In genomic region chrX:20688615-20689014, GRCm38 (mm10) we compare ENCODE assay signal across 8 mouse cellular contexts. TPM values are rescaled to one million over a fixed set of nuclear protein-coding genes. Genes with fewer than 3 reads are reported as not detected.
DNase-seq lines count a peak whose midpoint lies in the region; ATAC-seq and TF ChIP-seq lines count a peak whose summit lies in the region.

No protein-coding gene starts in this region.

- intact Hi-C loops in heart, postnatal 14 days (cut with DNase I): loop anchor here (2.0 kb wide), 1 partner anchor 16 kb away; no protein-coding TSS in a partner anchor

- no peak for TF ChIP-seq POLR2A in thymus, adult 2 months (IDR thresholded peaks at IDR 0.05; ENCODE audit: control insufficient read depth, extremely low read depth, insufficient read depth, low read length, poor library complexity)

- H3K9me3 ChIP-seq in ES-E14 (ENCODE audit: control insufficient read depth, insufficient read depth, low read depth, low read length): no peaks in the 10 kb centered on the region
- H3K9me3 ChIP-seq in forebrain, embryonic 15.5 days: no peaks in the 10 kb centered on the region
- no peaks in the 10 kb centered on the region for H3K9me3 ChIP-seq in neural tube, embryonic 14.5 days (ENCODE audit: control insufficient read depth, low read length)

- DNase-seq in ES-E14 (ENCODE audit: low read depth, low spot score): peak; percentile 42
- peak; percentile 79 for DNase-seq in cerebellum, adult 11-12 months
- DNase-seq in heart, postnatal 14 days: peak; percentile 67 to 74
- peak; percentile 2 to 21 for DNase-seq in layer of hippocampus, adult 18-20 months (ENCODE audit: low spot score in 2 of 2)
- DNase-seq in lung, adult 18-20 months: peak; percentile 56 to 70
- peak; percentile 57 for DNase-seq in thymus, adult 2 months

- 0 out of 4 replicates have a peak, but pooled peaks cover 0 to 2% of the 10 kb centered on the region in 2 experiments for H3K4me1 ChIP-seq in ES-E14 (ENCODE audit: control insufficient read depth in 2 of 2, insufficient read depth in 2 of 2, low read length in 2 of 2, poor library complexity in 1 of 2)
- H3K4me1 ChIP-seq in forebrain, embryonic 15.5 days: peaks cover 26% of the 10 kb centered on the region
- H3K4me1 ChIP-seq in neural tube, embryonic 14.5 days (ENCODE audit: control insufficient read depth, insufficient read depth, low read length): 0 out of 2 replicates have a peak, but pooled peaks cover 4% of the 10 kb centered on the region
- H3K4me1 ChIP-seq in thymus, adult 2 months (replicated peaks; ENCODE audit: control insufficient read depth, insufficient read depth, low read length): peaks cover 2% of the 10 kb centered on the region; the same call in 1 of the 2 replicates

- H3K4me2 ChIP-seq in forebrain, embryonic 15.5 days (replicated peaks): peak overlapping the region; percentile 63
- H3K4me2 ChIP-seq in neural tube, embryonic 14.5 days (ENCODE audit: low read depth, low read length): peak overlapping the region; percentile 56

- peak overlapping the region; percentile 99 for H3K9ac ChIP-seq in ES-E14 (ENCODE audit: insufficient read depth, low read depth, low read length, poor library complexity, severe bottlenecking)
- H3K9ac ChIP-seq in forebrain, embryonic 15.5 days (replicated peaks): peak overlapping the region; percentile 84
- H3K9ac ChIP-seq in neural tube, embryonic 14.5 days (replicated peaks; ENCODE audit: low read depth, low read length): peak overlapping the region; percentile 71

- no peak for TF ChIP-seq CTCF in thymus, adult 2 months (IDR thresholded peaks at IDR 0.05; ENCODE audit: borderline replicate concordance, control insufficient read depth, extremely low read depth, insufficient read depth, low read length, poor library complexity)

- 29% methylated on average over 21 of the region's 35 CpGs for WGBS in forebrain, embryonic 15.5 days
- WGBS in neural tube, embryonic 14.5 days: 12% methylated on average over 18 of the region's 35 CpGs
- WGBS in thymus, adult 2 months: 6% methylated on average over 29 of the region's 35 CpGs

- peak; percentile 33 for ATAC-seq in forebrain, embryonic 15.5 days (replicated peaks)
- ATAC-seq in neural tube, embryonic 14.5 days (ENCODE audit: low read depth): peak; percentile 59

- no peaks in the 10 kb centered on the region for H3K27me3 ChIP-seq in forebrain, embryonic 15.5 days
- no peaks in the 10 kb centered on the region for H3K27me3 ChIP-seq in neural tube, embryonic 14.5 days (ENCODE audit: control insufficient read depth, insufficient read depth, low read length)
- no peaks in the 10 kb centered on the region for H3K27me3 ChIP-seq in thymus, adult 2 months (ENCODE audit: control insufficient read depth, insufficient read depth, low read length)

- peaks cover 11% of the 10 kb centered on the region for H3K36me3 ChIP-seq in ES-E14 (ENCODE audit: control insufficient read depth, insufficient read depth, low read length, poor library complexity, severe bottlenecking)
- H3K36me3 ChIP-seq in forebrain, embryonic 15.5 days: 0 out of 2 replicates have a peak, but pooled peaks cover 3% of the 10 kb centered on the region
- no peaks in the 10 kb centered on the region; the same call in 1 of the 2 replicates for H3K36me3 ChIP-seq in neural tube, embryonic 14.5 days (ENCODE audit: control insufficient read depth, insufficient read depth, low read length)
- peaks cover 3% of the 10 kb centered on the region; the same call in 1 of the 2 replicates for H3K36me3 ChIP-seq in thymus, adult 2 months (ENCODE audit: control insufficient read depth, insufficient read depth, low read length)

- peak overlapping the region; percentile 95 to 98 for H3K4me3 ChIP-seq in ES-E14 (ENCODE audit: insufficient read depth in 1 of 2, low read depth in 1 of 2, low read length in 2 of 2, poor library complexity in 1 of 2, severe bottlenecking in 1 of 2)
- H3K4me3 ChIP-seq in forebrain, embryonic 15.5 days: peak overlapping the region; percentile 72
- peak overlapping the region; percentile 62 for H3K4me3 ChIP-seq in neural tube, embryonic 14.5 days (ENCODE audit: low read depth, low read length)
- H3K4me3 ChIP-seq in thymus, adult 2 months (ENCODE audit: control insufficient read depth, insufficient read depth, low read length): peak overlapping the region; percentile 61

- in situ Hi-C loops in ES-E14 (cut with MboI; ENCODE audit: low sequenced_read_pairs in 2 of 2, unreplicated experiment in 2 of 2): no loop called here

- peak overlapping the region; percentile 93 for H3K27ac ChIP-seq in ES-E14 (ENCODE audit: insufficient read depth, low read depth, low read length, poor library complexity, severe bottlenecking)
- H3K27ac ChIP-seq in forebrain, embryonic 15.5 days (replicated peaks): peak overlapping the region; percentile 96
- peak overlapping the region; percentile 90 for H3K27ac ChIP-seq in neural tube, embryonic 14.5 days (ENCODE audit: low read depth, low read length)
- peak overlapping the region; percentile 59 for H3K27ac ChIP-seq in thymus, adult 2 months (ENCODE audit: control insufficient read depth, insufficient read depth, low read length)

TF ChIP-seq in ES-E14, 5 proteins besides CTCF, POLR2A, EP300 and RAD21:
- TF ChIP-seq HCFC1 (IDR thresholded peaks at IDR 0.05; ENCODE audit: borderline replicate concordance, insufficient read depth, low read length) (no peak), CHD2 (IDR thresholded peaks at IDR 0.05; ENCODE audit: low read depth, low read length) (no peak), ZC3H11A (IDR thresholded peaks at IDR 0.05; ENCODE audit: borderline replicate concordance, low read depth, low read length) (no peak), ZNF384 (IDR thresholded peaks at IDR 0.05; ENCODE audit: low read depth, low read length) (no peak), MAFK (IDR thresholded peaks at IDR 0.05; ENCODE audit: insufficient read depth, low read depth, low read length) (no peak)

RNA-seq across cellular contexts. Expression of gene Cdk16, which starts 0.9 kb away (rescaled TPM):
- 47.5 and 53.4 TPM in 2 replicates for total RNA-seq in ES-E14 (2012; rRNA removed)
- 133 and 137 TPM in 2 replicates for polyA plus RNA-seq in forebrain, embryonic 15.5 days (2015; fragmentation: Nextera tagmentation; extraction: Ambion mirVana)
- 100 to 1,000 TPM; 156 to 185 TPM for total RNA-seq in heart, postnatal 14 days (2021)
- 100 to 1,000 TPM; 197 to 200 TPM for total RNA-seq in layer of hippocampus, adult 18-20 months (2021)
- 117 and 120 TPM in 2 replicates for polyA plus RNA-seq in neural tube, embryonic 14.5 days (2014; fragmentation: Nextera tagmentation; extraction: Ambion mirVana)
- polyA plus RNA-seq in thymus, adult 2 months (2012; rRNA removed): 200 and 211 TPM in 2 replicates

RNA-seq across cellular contexts. Expression of gene Usp11, which starts 15.1 kb away (rescaled TPM):
- 16.8 and 43.4 TPM in 2 replicates for total RNA-seq in ES-E14 (2012; rRNA removed)
- polyA plus RNA-seq in forebrain, embryonic 15.5 days (2015; fragmentation: Nextera tagmentation; extraction: Ambion mirVana): 85.3 and 86.6 TPM in 2 replicates
- total RNA-seq in heart, postnatal 14 days (2021): 1 to 10 TPM; 4.8 to 5.2 TPM
- 100 to 1,000 TPM; 114 to 129 TPM for total RNA-seq in layer of hippocampus, adult 18-20 months (2021)
- 85.9 and 93.5 TPM in 2 replicates for polyA plus RNA-seq in neural tube, embryonic 14.5 days (2014; fragmentation: Nextera tagmentation; extraction: Ambion mirVana)
- 38.3 and 39.3 TPM in 2 replicates for polyA plus RNA-seq in thymus, adult 2 months (2012; rRNA removed)

RNA-seq across cellular contexts. Expression of gene Uba1, which starts 30.5 kb away (rescaled TPM):
- total RNA-seq in ES-E14 (2012; rRNA removed): 149 and 178 TPM in 2 replicates
- 407 and 417 TPM in 2 replicates for polyA plus RNA-seq in forebrain, embryonic 15.5 days (2015; fragmentation: Nextera tagmentation; extraction: Ambion mirVana)
- 100 to 1,000 TPM; 233 to 249 TPM for total RNA-seq in heart, postnatal 14 days (2021)
- total RNA-seq in layer of hippocampus, adult 18-20 months (2021): 100 to 1,000 TPM; 362 to 380 TPM
- polyA plus RNA-seq in neural tube, embryonic 14.5 days (2014; fragmentation: Nextera tagmentation; extraction: Ambion mirVana): 318 and 392 TPM in 2 replicates
- polyA plus RNA-seq in thymus, adult 2 months (2012; rRNA removed): 429 and 454 TPM in 2 replicates

Comparison
In these comparisons a context has a peak if more than half of its experiments do, and no peak if none do; other contexts are left out.
1. Peak in every context shown above with its lines: DNase-seq, ATAC-seq, H3K4me3 ChIP-seq and H3K27ac ChIP-seq.
2. DNase-seq: peak in every context shown above with its lines; median percentile 79 in cerebellum, adult 11-12 months; 70 in heart, postnatal 14 days; 63 in lung, adult 18-20 months; 57 in thymus, adult 2 months; 42 in ES-E14; 12 in layer of hippocampus, adult 18-20 months.